Mouse (Mus musculus): ENCODE measurements around the gene Ctsz. TPM values are rescaled to one million over a fixed set of nuclear protein-coding genes. Genes with fewer than 3 reads are reported as not detected.

The Ctsz gene
- polyA plus RNA-seq (2016; fragmentation: Nextera tagmentation; extraction: Ambion mirVana) = 76.6 and 89.2 TPM in 2 replicates

GRCm38 (mm10) chr2:174438737-174439449 is at the start of gene Ctsz:
TSS of gene Ctsz (minus strand) at chr2:174439039.
- peak; percentile 84 for ATAC-seq (ENCODE audit: low FRiP score, low read depth)
- Histone ChIP-seq H3K9me3 (no peaks in the 10 kb centered on the region), H3K4me3 (peak within 1 kb of the TSS; percentile 56), H3K4me1 (peaks cover 20% of the 10 kb centered on the region), H3K27me3 (no peaks in the 10 kb centered on the region; the same call in 1 of the 2 replicates), H3K36me3 (no peaks in the 10 kb centered on the region), H3K4me2 (replicated peaks) (peak within 1 kb of the TSS; percentile 71), H3K27ac (replicated peaks) (no peak within 1 kb of the TSS; the same call in 1 of the 2 replicates), H3K9ac (replicated peaks) (peak within 1 kb of the TSS; percentile 59)
- WGBS = 1% methylated on average over 38 of the region's 38 CpGs

GRCm38 (mm10) chr2:174487005-174487404 is 48.2 kb upstream of the Ctsz start:
- no peak for ATAC-seq (ENCODE audit: low FRiP score, low read depth)
- H3K4me2 ChIP-seq (replicated peaks) = no peak overlapping the region
- no peaks in the 10 kb centered on the region for H3K27me3 ChIP-seq
- no peaks in the 10 kb centered on the region for H3K4me1 ChIP-seq
- no peak overlapping the region for H3K27ac ChIP-seq (replicated peaks)
- no peak overlapping the region for H3K9ac ChIP-seq (replicated peaks)
- H3K4me3 ChIP-seq = no peak overlapping the region
- H3K9me3 ChIP-seq = no peaks in the 10 kb centered on the region
- WGBS = 89% methylated on average over 5 of the region's 5 CpGs
- no peaks in the 10 kb centered on the region for H3K36me3 ChIP-seq

DNA sequence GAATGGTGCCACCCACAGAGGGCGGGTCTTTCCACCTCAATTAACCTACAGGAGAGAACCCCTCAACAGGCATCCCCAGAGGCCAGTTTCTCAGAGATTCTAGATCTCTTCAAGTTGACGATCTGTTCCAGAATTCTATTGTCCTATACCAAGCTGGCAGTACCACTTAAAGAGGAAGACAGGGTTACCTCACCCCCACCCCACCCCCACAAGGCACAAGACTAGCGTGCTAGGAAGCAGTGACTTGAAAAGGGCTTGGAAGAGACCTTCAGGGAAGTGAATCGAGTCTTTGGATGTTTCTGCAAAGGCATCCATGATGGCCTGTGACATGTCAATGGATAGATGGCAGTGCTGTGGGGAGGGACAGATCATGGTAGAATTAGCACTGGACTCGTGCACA is 39.9 kb upstream of the Ctsz start:
- Histone ChIP-seq H3K4me2 (replicated peaks) (no peak overlapping the region), H3K4me1 (no peaks in the 10 kb centered on the region), H3K36me3 (no peaks in the 10 kb centered on the region), H3K4me3 (no peak overlapping the region), H3K9me3 (no peaks in the 10 kb centered on the region), H3K27ac (replicated peaks) (no peak overlapping the region), H3K27me3 (no peaks in the 10 kb centered on the region), H3K9ac (replicated peaks) (no peak overlapping the region)
- 66% methylated on average over 5 of the region's 5 CpGs for WGBS
- no peak for ATAC-seq (ENCODE audit: low FRiP score, low read depth)

DNA sequence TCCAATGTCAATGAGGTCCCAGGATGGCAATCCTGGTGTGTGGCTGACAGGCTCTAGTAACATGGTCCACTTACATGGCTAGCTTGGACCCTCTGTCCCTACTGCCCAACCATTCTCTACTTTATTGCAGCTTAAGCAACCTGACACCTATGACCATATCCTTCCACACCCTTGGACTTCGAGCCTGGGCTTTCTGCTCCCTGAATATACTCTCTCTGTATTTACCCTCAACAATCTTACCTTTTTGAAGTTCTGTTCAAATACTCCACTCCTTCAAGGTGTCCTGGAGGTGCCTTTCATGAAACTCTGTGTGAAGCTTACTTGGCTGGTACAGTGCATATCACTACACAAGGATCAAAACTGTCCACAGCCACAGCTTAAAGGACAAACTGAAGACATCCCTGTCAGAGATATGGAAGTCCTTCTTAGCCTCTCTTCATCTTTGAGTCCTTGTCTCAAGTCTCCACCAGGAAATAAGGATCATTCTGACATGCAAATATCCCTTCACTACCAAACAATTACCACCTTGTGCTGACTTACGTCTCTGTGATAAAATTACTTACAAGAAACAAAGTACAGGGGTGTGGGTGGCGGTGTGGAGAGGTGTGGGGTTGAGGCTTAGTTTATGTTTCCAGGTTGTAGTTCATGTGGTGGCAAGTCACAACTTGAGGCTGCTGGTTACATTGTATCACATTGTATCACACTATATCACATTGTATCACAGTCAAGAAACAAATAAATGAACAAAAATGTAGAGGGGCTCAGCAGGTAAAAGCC is 38.9 kb upstream of the Ctsz start:
- 87% methylated on average over 3 of the region's 3 CpGs for WGBS
- H3K4me1 ChIP-seq = peaks cover 5% of the 10 kb centered on the region
- no peaks in the 10 kb centered on the region for H3K27me3 ChIP-seq
- no peaks in the 10 kb centered on the region for H3K36me3 ChIP-seq
- no peak overlapping the region for H3K4me3 ChIP-seq
- no peak overlapping the region for H3K27ac ChIP-seq (replicated peaks)
- no peak overlapping the region for H3K4me2 ChIP-seq (replicated peaks)
- no peaks in the 10 kb centered on the region for H3K9me3 ChIP-seq
- ATAC-seq (ENCODE audit: low FRiP score, low read depth) = no peak
- no peak overlapping the region for H3K9ac ChIP-seq (replicated peaks)

- WGBS = 84% methylated on average over 5 of the region's 5 CpGs
- no peak for ATAC-seq (ENCODE audit: low FRiP score, low read depth)
- Histone ChIP-seq H3K4me1 (peaks cover 11% of the 10 kb centered on the region), H3K27ac (replicated peaks) (peak overlapping the region; percentile 4; the same call in 1 of the 2 replicates), H3K9me3 (no peaks in the 10 kb centered on the region), H3K36me3 (0 out of 2 replicates have a peak, but pooled peaks cover 4% of the 10 kb centered on the region), H3K4me2 (replicated peaks) (peak overlapping the region; percentile 49), H3K9ac (replicated peaks) (no peak overlapping the region), H3K27me3 (no peaks in the 10 kb centered on the region), H3K4me3 (peak overlapping the region; percentile 80)
Measured at GRCm38 (mm10) chr2:174473550-174473927, 34.7 kb upstream of the Ctsz start.

GRCm38 (mm10) chr2:174472818-174473549 is 34.1 kb upstream of the Ctsz start, which contains the start of gene Prelid3b:
TSS of gene Prelid3b (minus strand) at chr2:174473081.
- H3K4me2 ChIP-seq (replicated peaks) = peak within 1 kb of the TSS; percentile 73
- peaks cover 11% of the 10 kb centered on the region for H3K4me1 ChIP-seq
- peak; percentile 97 for ATAC-seq (ENCODE audit: low FRiP score, low read depth)
- H3K27ac ChIP-seq (replicated peaks) = peak within 1 kb of the TSS; percentile 60
- peak within 1 kb of the TSS; percentile 80 for H3K4me3 ChIP-seq
- peak within 1 kb of the TSS; percentile 78 for H3K9ac ChIP-seq (replicated peaks)
- H3K36me3 ChIP-seq = peaks cover 8% of the 10 kb centered on the region; the same call in 1 of the 2 replicates
- no peaks in the 10 kb centered on the region for H3K27me3 ChIP-seq
- 2% methylated on average over 47 of the region's 53 CpGs for WGBS
- H3K9me3 ChIP-seq = no peaks in the 10 kb centered on the region

DNA sequence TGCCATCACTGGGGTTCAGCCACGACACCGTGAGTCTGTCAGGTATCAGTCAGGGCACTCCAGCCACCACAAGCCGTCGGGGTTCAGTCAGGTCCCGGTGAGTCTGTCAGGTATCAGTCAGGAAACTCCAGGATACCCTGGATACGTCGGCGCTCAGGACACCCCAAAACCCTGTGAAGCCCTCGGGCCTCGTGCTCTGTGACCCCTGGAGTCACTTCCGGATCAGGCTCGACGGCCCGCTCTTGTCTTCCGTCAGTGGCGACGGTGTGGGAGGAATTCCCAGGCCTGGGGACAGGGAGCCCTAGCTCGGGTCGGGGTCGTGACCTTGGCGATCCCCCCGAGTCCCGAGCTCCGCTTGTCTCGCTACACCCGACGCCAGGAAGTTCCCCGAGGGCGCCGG is 33.6 kb upstream of the Ctsz start:
- 8% methylated on average over 29 of the region's 30 CpGs for WGBS
- no peak; the same call in 1 of the 2 replicates for ATAC-seq (ENCODE audit: low FRiP score, low read depth)
- Histone ChIP-seq H3K27ac (replicated peaks) (peak overlapping the region; percentile 60), H3K9ac (replicated peaks) (peak overlapping the region; percentile 78), H3K4me1 (peaks cover 11% of the 10 kb centered on the region), H3K9me3 (no peaks in the 10 kb centered on the region), H3K27me3 (no peaks in the 10 kb centered on the region), H3K4me3 (peak overlapping the region; percentile 80), H3K36me3 (peaks cover 11% of the 10 kb centered on the region; the same call in 1 of the 2 replicates), H3K4me2 (replicated peaks) (peak overlapping the region; percentile 73)

- Histone ChIP-seq H3K9ac (replicated peaks) (no peak overlapping the region), H3K4me3 (no peak overlapping the region), H3K4me2 (replicated peaks) (no peak overlapping the region), H3K27ac (replicated peaks) (no peak overlapping the region), H3K27me3 (no peaks in the 10 kb centered on the region), H3K4me1 (peaks cover 11% of the 10 kb centered on the region), H3K36me3 (peaks cover 25% of the 10 kb centered on the region), H3K9me3 (no peaks in the 10 kb centered on the region)
- WGBS = 96% methylated on average over 7 of the region's 7 CpGs
- ATAC-seq (ENCODE audit: low FRiP score, low read depth) = no peak
Measured at GRCm38 (mm10) chr2:174470786-174471405, 32.1 kb upstream of the Ctsz start.

GRCm38 (mm10) chr2:174470333-174470732 is 31.5 kb upstream of the Ctsz start:
- Histone ChIP-seq H3K9me3 (no peaks in the 10 kb centered on the region), H3K9ac (replicated peaks) (no peak overlapping the region), H3K4me3 (no peak overlapping the region), H3K27me3 (no peaks in the 10 kb centered on the region), H3K27ac (replicated peaks) (no peak overlapping the region), H3K36me3 (peaks cover 30% of the 10 kb centered on the region), H3K4me2 (replicated peaks) (no peak overlapping the region), H3K4me1 (peaks cover 11% of the 10 kb centered on the region)
- no peak for ATAC-seq (ENCODE audit: low FRiP score, low read depth)
- 92% methylated on average over 4 of the region's 4 CpGs for WGBS

DNA sequence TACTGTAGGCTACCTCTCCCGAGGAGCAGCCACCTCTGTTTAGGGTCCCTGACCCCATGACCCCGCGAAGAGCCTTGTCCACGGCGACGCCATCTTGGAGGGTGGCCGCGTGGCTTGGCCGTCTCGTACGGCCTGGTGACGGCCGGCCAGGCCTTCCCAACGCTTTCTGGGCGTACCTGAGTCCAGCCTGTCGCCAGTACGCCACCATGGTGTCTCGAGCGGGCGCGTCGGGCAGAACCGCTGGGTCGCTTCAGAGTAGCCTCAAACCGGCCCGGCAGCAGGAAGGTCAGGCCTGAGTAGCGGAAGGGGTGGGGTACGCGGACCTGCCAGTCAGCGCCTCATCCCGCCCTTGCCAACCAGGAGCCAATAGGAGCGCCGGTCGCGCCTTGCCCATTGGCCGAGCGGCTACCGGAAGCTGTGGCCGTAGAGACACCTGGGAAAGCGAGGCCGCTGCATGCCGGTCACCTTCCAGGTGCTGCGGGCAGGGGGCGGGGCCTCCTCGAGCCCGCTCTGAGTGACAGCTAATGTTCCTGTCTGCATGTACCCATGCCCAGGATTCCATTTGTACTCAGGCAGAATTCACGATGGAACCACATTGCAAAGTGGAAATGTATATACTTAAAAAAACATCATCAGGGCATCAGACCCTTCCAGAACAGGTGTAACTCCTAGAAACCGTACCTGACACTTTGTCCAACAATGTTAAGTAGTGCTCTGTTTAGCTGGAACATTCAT is 25.1 kb upstream of the Ctsz start, which contains the start of gene Atp5e:
Gene Atp5e, minus strand, starts transcription at position 317 of the 735 bp plus-strand sequence.
- H3K4me3 ChIP-seq = peak within 1 kb of the TSS; percentile 73
- ATAC-seq (ENCODE audit: low FRiP score, low read depth) = peak; percentile 100
- H3K9me3 ChIP-seq = no peaks in the 10 kb centered on the region
- peak within 1 kb of the TSS; percentile 74 for H3K9ac ChIP-seq (replicated peaks)
- peaks cover 60% of the 10 kb centered on the region for H3K36me3 ChIP-seq
- H3K4me1 ChIP-seq = peaks cover 12% of the 10 kb centered on the region
- peak within 1 kb of the TSS; percentile 94 for H3K4me2 ChIP-seq (replicated peaks)
- H3K27me3 ChIP-seq = no peaks in the 10 kb centered on the region
- H3K27ac ChIP-seq (replicated peaks) = peak within 1 kb of the TSS; percentile 52
- WGBS = 3% methylated on average over 48 of the region's 48 CpGs

- Histone ChIP-seq H3K27ac (replicated peaks) (0 out of 2 replicates have a peak overlapping the region, but pooled peaks have one; percentile 52), H3K27me3 (no peaks in the 10 kb centered on the region), H3K9me3 (no peaks in the 10 kb centered on the region), H3K4me3 (peak overlapping the region; percentile 73), H3K4me1 (peaks cover 12% of the 10 kb centered on the region), H3K9ac (replicated peaks) (peak overlapping the region; percentile 74), H3K4me2 (replicated peaks) (peak overlapping the region; percentile 94), H3K36me3 (peaks cover 55% of the 10 kb centered on the region)
- WGBS = 48% methylated on average over 10 of the region's 10 CpGs
- ATAC-seq (ENCODE audit: low FRiP score, low read depth) = peak; percentile 24
Measured at GRCm38 (mm10) chr2:174463370-174463769, 24.5 kb upstream of the Ctsz start.

Data from midbrain, embryonic 12.5 days (tissue).